Mouse (Mus musculus): ENCODE measurements around the gene Proser3. TPM values are rescaled to one million over a fixed set of nuclear protein-coding genes. Genes with fewer than 3 reads are reported as not detected.
A peak's percentile ranks its signal among the peaks of the same experiment; 100 is the strongest.

The Proser3 gene
- polyA plus RNA-seq, 1 experiment from 2014 or later: 11.0 TPM

GRCm38 (mm10) chr7:30490251-30490956, 61.7 kb downstream of the Proser3 start:
- 34% methylated on average over 16 of the region's 16 CpGs for WGBS
- DNase-seq (ENCODE audit: low spot score): peak; percentile 75
- H3K4me3 ChIP-seq (replicated peaks; ENCODE audit: low read length): no peak overlapping the region

More at GRCm38 (mm10) chr7:30490251-30490956, 61.7 kb downstream of the Proser3 start:
- peaks cover 4% of the 10 kb centered on the region; the same call in 1 of the 2 replicates for H3K27me3 ChIP-seq (ENCODE audit: control insufficient read depth, insufficient read depth, low read length)
- no peak overlapping the region for H3K27ac ChIP-seq
- H3K9ac ChIP-seq: no peak overlapping the region
- no peaks in the 10 kb centered on the region for H3K9me3 ChIP-seq (ENCODE audit: control insufficient read depth, low read length)
- ATAC-seq (ENCODE audit: low FRiP score): no peak
- no peaks in the 10 kb centered on the region for H3K4me1 ChIP-seq (replicated peaks; ENCODE audit: control insufficient read depth, insufficient read depth, low read length)
- H3K4me2 ChIP-seq (replicated peaks): no peak overlapping the region
- no peaks in the 10 kb centered on the region for H3K36me3 ChIP-seq (replicated peaks; ENCODE audit: control insufficient read depth, insufficient read depth)

Small RNAs within 50 kb of the gene (microRNA-seq; reads per million reads assigned to microRNA genes)
- gene Gm38670: 0.65 reads per million
- gene Mir3569: not detected

Other genes starting within 250 kb of the Proser3 start
- gene Alkbh6, start 243.6 kb downstream of the Proser3 start, polyA plus RNA-seq (2014; fragmentation: Nextera tagmentation; extraction: Ambion mirVana): 119 and 123 TPM in 2 replicates
- gene Syne4, start 237.5 kb downstream of the Proser3 start, polyA plus RNA-seq (2014; fragmentation: Nextera tagmentation; extraction: Ambion mirVana): 10.7 and 11.9 TPM in 2 replicates
- gene E130208F15Rik, start 230.6 kb downstream of the Proser3 start, polyA plus RNA-seq (2014; fragmentation: Nextera tagmentation; extraction: Ambion mirVana): not detected in 2 replicates
- gene Sdhaf1, start 228.4 kb downstream of the Proser3 start, polyA plus RNA-seq (2014; fragmentation: Nextera tagmentation; extraction: Ambion mirVana): 16.5 and 19.2 TPM in 2 replicates
- gene Lrfn3, start 189.5 kb downstream of the Proser3 start, polyA plus RNA-seq (2014; fragmentation: Nextera tagmentation; extraction: Ambion mirVana): 14.5 and 15.0 TPM in 2 replicates
- gene Tyrobp, start 138.5 kb downstream of the Proser3 start, polyA plus RNA-seq (2014; fragmentation: Nextera tagmentation; extraction: Ambion mirVana): 27.2 and 35.6 TPM in 2 replicates
- gene Hcst, start 132.4 kb downstream of the Proser3 start, polyA plus RNA-seq (2014; fragmentation: Nextera tagmentation; extraction: Ambion mirVana): 1.1 TPM in 1 of 2 replicates, not detected in the other
- 1.8 and 2.9 TPM in 2 replicates for gene Nfkbid, start 130.6 kb downstream of the Proser3 start, polyA plus RNA-seq (2014; fragmentation: Nextera tagmentation; extraction: Ambion mirVana)
- gene Aplp1, start 106.8 kb downstream of the Proser3 start, polyA plus RNA-seq (2014; fragmentation: Nextera tagmentation; extraction: Ambion mirVana): 690 and 752 TPM in 2 replicates
- gene Kirrel2, start 94.6 kb downstream of the Proser3 start, polyA plus RNA-seq (2014; fragmentation: Nextera tagmentation; extraction: Ambion mirVana): 1.8 and 2.4 TPM in 2 replicates
- gene Nphs1, start 94.0 kb downstream of the Proser3 start, polyA plus RNA-seq (2014; fragmentation: Nextera tagmentation; extraction: Ambion mirVana): 0.54 and 0.83 TPM in 2 replicates
- 0.48 TPM in 1 of 2 replicates, not detected in the other for gene Prodh2, start 58.7 kb downstream of the Proser3 start, polyA plus RNA-seq (2014; fragmentation: Nextera tagmentation; extraction: Ambion mirVana)
- gene Arhgap33, start 17.2 kb downstream of the Proser3 start, polyA plus RNA-seq (2014; fragmentation: Nextera tagmentation; extraction: Ambion mirVana): 112 TPM in 2 replicates
- gene Hspb6, start 121 bp downstream of the Proser3 start, polyA plus RNA-seq (2014; fragmentation: Nextera tagmentation; extraction: Ambion mirVana): 9.3 and 12.6 TPM in 2 replicates
- 49.2 and 49.4 TPM in 2 replicates for gene Lin37, start 7.5 kb upstream of the Proser3 start, polyA plus RNA-seq (2014; fragmentation: Nextera tagmentation; extraction: Ambion mirVana)
- 88.7 and 105 TPM in 2 replicates for gene U2af1l4, start 11.0 kb upstream of the Proser3 start, polyA plus RNA-seq (2014; fragmentation: Nextera tagmentation; extraction: Ambion mirVana)
- 6.5 and 9.2 TPM in 2 replicates for gene Gm49396, start 11.0 kb upstream of the Proser3 start, polyA plus RNA-seq (2014; fragmentation: Nextera tagmentation; extraction: Ambion mirVana)
- 109 and 118 TPM in 2 replicates for gene Psenen, start 11.3 kb upstream of the Proser3 start, polyA plus RNA-seq (2014; fragmentation: Nextera tagmentation; extraction: Ambion mirVana)
- 2.2 and 3.1 TPM in 2 replicates for gene Igflr1, start 13.1 kb upstream of the Proser3 start, polyA plus RNA-seq (2014; fragmentation: Nextera tagmentation; extraction: Ambion mirVana)
- 11.4 and 12.9 TPM in 2 replicates for gene Kmt2b, start 36.4 kb upstream of the Proser3 start, polyA plus RNA-seq (2014; fragmentation: Nextera tagmentation; extraction: Ambion mirVana)
- gene Zbtb32, start 46.6 kb upstream of the Proser3 start, polyA plus RNA-seq (2014; fragmentation: Nextera tagmentation; extraction: Ambion mirVana): 0.35 and 0.42 TPM in 2 replicates
- 0.43 and 0.76 TPM in 2 replicates for gene Upk1a, start 60.5 kb upstream of the Proser3 start, polyA plus RNA-seq (2014; fragmentation: Nextera tagmentation; extraction: Ambion mirVana)
- 1,184 and 1,299 TPM in 2 replicates for gene Cox6b1, start 73.9 kb upstream of the Proser3 start, polyA plus RNA-seq (2014; fragmentation: Nextera tagmentation; extraction: Ambion mirVana)
- gene Etv2, start 83.6 kb upstream of the Proser3 start, polyA plus RNA-seq (2014; fragmentation: Nextera tagmentation; extraction: Ambion mirVana): 0.19 TPM in 1 of 2 replicates, not detected in the other
- 115 and 118 TPM in 2 replicates for gene Rbm42, start 98.0 kb upstream of the Proser3 start, polyA plus RNA-seq (2014; fragmentation: Nextera tagmentation; extraction: Ambion mirVana)
- gene Haus5, start 112.7 kb upstream of the Proser3 start, polyA plus RNA-seq (2014; fragmentation: Nextera tagmentation; extraction: Ambion mirVana): 20.0 and 20.6 TPM in 2 replicates
- not detected in 2 replicates for gene Pmis2, start 119.3 kb upstream of the Proser3 start, polyA plus RNA-seq (2014; fragmentation: Nextera tagmentation; extraction: Ambion mirVana)
- gene 2200002J24Rik, start 146.6 kb upstream of the Proser3 start, polyA plus RNA-seq (2014; fragmentation: Nextera tagmentation; extraction: Ambion mirVana): not detected in 2 replicates
- gene Atp4a, start 159.9 kb upstream of the Proser3 start, polyA plus RNA-seq (2014; fragmentation: Nextera tagmentation; extraction: Ambion mirVana): 2.0 and 2.1 TPM in 2 replicates
- 281 and 319 TPM in 2 replicates for gene Tmem147, start 177.2 kb upstream of the Proser3 start, polyA plus RNA-seq (2014; fragmentation: Nextera tagmentation; extraction: Ambion mirVana)
- 0.14 and 1.3 TPM in 2 replicates for gene Gapdhs, start 191.4 kb upstream of the Proser3 start, polyA plus RNA-seq (2014; fragmentation: Nextera tagmentation; extraction: Ambion mirVana)
- gene Sbsn, start 199.2 kb upstream of the Proser3 start, polyA plus RNA-seq (2014; fragmentation: Nextera tagmentation; extraction: Ambion mirVana): 0.65 and 2.1 TPM in 2 replicates
- gene Dmkn, start 211.5 kb upstream of the Proser3 start, polyA plus RNA-seq (2014; fragmentation: Nextera tagmentation; extraction: Ambion mirVana): 2.2 and 2.4 TPM in 2 replicates
- gene Krtdap, start 235.6 kb upstream of the Proser3 start, polyA plus RNA-seq (2014; fragmentation: Nextera tagmentation; extraction: Ambion mirVana): not detected in 2 replicates